Mouse (Mus musculus): Measurements from ENCODE around the gene Hdgfl1.

Gene Hdgfl1

GRCm38 (mm10) chr13:26769955-26770354 is at the start of gene Hdgfl1:
Hdgfl1 (minus strand) TSS chr13:26770165.
- no peak for DNase-seq

GRCm38 (mm10) chr13:26795460-26795859 is 25.5 kb upstream of the Hdgfl1 start:
- DNase-seq = no peak

DNA sequence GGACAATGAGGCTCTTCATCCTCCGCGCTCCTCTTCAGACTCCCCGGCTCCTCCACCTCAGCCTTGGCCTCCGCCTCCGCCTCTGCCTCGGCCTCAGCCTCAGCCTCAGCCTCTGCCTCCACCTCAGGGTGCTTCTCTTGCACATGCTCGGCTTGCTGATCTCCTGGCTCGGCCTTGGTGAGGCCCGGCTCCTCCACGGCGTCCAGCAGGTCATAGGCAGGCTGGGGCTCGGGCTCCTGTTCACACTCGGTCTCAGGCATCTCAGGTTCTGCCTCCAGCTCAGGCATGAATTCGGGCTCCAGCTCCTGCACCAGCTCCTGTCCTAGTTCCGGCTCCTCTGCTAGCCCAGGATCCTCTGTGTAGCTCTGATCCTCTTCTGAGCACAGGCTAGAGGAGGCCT is 541 bp downstream of the Hdgfl1 start:
- DNase-seq = no peak

DNA sequence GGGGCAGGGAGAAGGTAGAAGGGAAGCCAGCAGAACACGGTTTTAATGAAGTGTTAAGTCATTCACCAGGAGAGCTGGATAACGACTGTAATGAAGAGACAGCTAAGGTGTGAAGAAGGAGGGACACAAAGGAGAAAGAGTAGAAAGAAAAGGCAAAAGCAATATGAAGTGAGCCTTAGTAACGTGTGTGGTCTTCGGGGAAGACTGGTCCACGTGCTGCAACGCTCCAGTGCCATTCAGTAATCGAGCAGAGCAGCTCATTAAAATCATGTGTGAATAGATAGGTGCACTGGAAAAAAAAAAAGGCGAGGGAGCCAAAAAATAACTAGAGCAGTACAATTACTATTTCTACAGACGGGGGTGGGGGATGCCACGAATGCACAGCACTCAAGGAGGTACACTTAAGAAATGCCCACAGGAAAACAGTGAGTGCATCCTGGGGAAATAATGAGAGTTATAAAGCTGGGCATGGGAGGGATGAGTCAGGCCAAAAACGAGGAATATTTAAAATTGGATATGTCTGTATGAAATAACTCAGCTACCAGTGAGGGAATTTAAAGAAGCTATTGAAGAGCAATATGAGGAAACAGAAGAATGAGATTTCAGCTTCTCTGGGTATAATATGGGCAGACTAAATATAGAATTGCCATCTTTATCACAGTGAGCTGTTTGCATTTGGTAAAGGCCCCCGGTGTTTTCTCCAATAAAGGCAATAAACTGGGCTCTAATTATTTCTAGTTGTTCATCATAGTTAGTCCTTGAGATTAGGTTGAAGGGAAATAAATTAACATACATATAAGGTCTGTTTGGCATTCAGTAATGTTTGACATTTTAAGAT is 7.8 kb downstream of the Hdgfl1 start:
- no peak for DNase-seq

DNA sequence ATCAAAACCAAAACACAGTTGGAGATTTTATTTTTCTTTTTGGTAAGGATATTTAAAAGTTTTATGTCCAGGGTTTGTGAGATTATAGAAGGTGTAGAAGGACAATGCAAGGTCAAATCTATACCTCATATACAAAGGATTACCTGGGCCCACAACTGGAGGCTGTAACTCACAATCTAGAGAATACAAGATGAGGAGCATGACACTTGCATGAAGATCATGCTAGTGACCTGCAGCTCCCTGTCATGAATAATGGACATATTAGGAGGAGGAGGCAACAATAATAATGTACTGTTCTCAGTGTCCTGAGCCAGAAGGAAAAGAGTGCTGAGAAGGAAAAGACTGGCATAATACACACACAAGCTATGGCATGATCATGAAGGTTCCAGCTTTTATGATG is 17.1 kb downstream of the Hdgfl1 start:
- no peak for DNase-seq

- no peak for DNase-seq
Measured at GRCm38 (mm10) chr13:26752414-26752813, 17.6 kb downstream of the Hdgfl1 start.

DNA sequence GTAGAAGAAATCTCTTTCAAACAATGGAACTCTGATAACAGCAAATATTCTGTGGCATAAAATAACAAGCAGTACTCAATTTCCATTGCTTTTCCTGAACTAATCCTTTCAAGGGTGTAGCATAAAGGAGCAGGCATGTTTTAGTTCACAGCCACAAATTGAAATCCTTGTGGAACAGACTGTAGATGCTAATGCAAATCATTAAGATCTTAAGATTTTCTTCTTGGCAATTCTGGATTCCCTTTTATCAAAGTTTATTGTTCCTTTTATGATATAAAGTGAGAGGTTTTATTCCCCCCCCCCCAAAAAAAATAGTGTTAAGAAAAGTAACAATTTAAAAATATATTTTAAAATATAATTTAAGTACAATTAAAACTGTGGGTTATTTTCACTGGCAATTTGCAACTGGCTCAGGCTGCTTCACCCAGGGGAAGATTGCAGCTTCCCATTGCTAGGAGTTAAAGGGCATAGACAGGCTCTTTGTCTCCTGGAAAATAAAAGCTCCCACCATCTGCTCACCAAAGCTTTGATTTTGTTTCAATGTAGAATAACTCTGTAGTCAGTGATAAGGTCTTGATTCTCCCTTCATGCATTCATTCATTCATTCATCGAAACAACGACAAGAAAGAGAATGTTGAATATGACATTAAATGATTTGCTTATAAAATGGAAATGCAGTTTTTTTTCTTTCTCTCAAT is 24.1 kb downstream of the Hdgfl1 start:
- DNase-seq = no peak

- no peak for DNase-seq
Measured at GRCm38 (mm10) chr13:26745059-26745759, 24.8 kb downstream of the Hdgfl1 start.

GRCm38 (mm10) chr13:26744068-26744467 is 25.9 kb downstream of the Hdgfl1 start:
- no peak for DNase-seq

- DNase-seq = no peak
Measured at GRCm38 (mm10) chr13:26734981-26735380, 35.0 kb downstream of the Hdgfl1 start.

DNA sequence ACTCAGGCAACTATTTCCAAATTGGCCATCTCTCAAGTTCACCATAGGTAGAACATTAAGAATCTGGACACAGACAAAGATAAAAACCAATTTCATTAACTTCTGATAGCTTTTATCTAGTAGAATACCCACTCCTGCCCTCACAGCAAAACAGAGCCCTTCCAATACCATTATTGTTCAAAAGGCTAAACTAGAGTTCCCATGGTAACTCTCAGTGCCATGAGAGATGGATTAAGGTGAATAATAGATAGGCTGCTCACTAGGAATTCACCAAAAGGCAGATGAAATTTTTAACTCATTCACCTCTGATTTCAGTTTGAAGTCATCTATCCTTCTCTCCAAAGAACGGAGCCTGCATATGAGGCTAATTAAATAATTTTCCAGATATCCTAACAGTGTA is 45.7 kb downstream of the Hdgfl1 start:
- DNase-seq = no peak

DNA sequence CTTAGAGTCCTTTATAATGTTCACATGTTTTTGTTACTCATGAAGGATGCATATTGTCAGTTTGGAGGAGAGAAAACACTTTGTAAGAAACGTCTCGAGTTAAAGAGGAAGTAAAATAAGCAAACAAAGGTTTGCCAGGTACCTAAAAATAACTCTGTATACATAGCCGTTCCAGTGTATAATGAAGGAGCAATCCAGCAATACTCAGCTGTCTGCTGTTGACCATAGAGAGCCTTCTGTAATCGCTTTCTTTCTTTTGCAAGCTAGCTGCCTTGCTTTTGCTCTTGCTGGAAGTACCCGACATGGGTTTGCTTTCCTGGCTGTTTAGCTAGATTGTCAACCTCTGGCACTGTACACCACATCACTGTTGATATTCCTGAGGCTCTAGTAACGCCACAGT is 48.6 kb downstream of the Hdgfl1 start:
- DNase-seq = no peak

GRCm38 (mm10) chr13:26720917-26721316 is 49.0 kb downstream of the Hdgfl1 start:
- DNase-seq = no peak

GRCm38 (mm10) chr13:26719146-26719715 is 50.7 kb downstream of the Hdgfl1 start:
- no peak for DNase-seq

Data from kidney, postnatal 14 days (tissue).